Mouse (Mus musculus): Measurements from ENCODE around the gene Actr5. TPM values are rescaled to one million over a fixed set of nuclear protein-coding genes. Genes with fewer than 3 reads are reported as not detected.

Actr5 gene
- polyA plus RNA-seq, 1 experiment from 2014 or later: 14.1 TPM

GRCm38 (mm10) chr2:158616790-158617189, 7.9 kb upstream of the Actr5 start:
- Histone ChIP-seq H3K9me3 (replicated peaks) (no peaks in the 10 kb centered on the region), H3K27me3 (ENCODE audit: low read depth, poor library complexity, severe bottlenecking) (peaks cover 100% of the 10 kb centered on the region), H3K4me3 (0 out of 2 replicates have a peak overlapping the region, but pooled peaks have one; percentile 40), H3K4me1 (peaks cover 34% of the 10 kb centered on the region), H3K36me3 (no peaks in the 10 kb centered on the region), H3K27ac (replicated peaks) (no peak overlapping the region)
- DNase-seq (ENCODE audit: low spot score): no peak
- 10% methylated on average over 11 of the region's 11 CpGs for WGBS

GRCm38 (mm10) chr2:158625231-158625630, 543 bp downstream of the Actr5 start:
- H3K36me3 ChIP-seq: peaks cover 40% of the 10 kb centered on the region

GRCm38 (mm10) chr2:158625697-158626096, 1.0 kb downstream of the Actr5 start:
- Histone ChIP-seq H3K4me1 (peaks cover 17% of the 10 kb centered on the region), H3K9me3 (replicated peaks) (no peaks in the 10 kb centered on the region), H3K27me3 (ENCODE audit: low read depth, poor library complexity, severe bottlenecking) (peaks cover 22% of the 10 kb centered on the region), H3K4me3 (peak overlapping the region; percentile 91), H3K27ac (replicated peaks) (peak overlapping the region; percentile 94), H3K36me3 (peaks cover 44% of the 10 kb centered on the region)
- WGBS: 43% methylated on average over 8 of the region's 8 CpGs
- DNase-seq (ENCODE audit: low spot score): no peak

More at GRCm38 (mm10) chr2:158625231-158625630, 543 bp downstream of the Actr5 start:
- Histone ChIP-seq H3K4me1 (peaks cover 17% of the 10 kb centered on the region), H3K4me3 (peak overlapping the region; percentile 91), H3K9me3 (replicated peaks) (no peaks in the 10 kb centered on the region), H3K27me3 (ENCODE audit: low read depth, poor library complexity, severe bottlenecking) (peaks cover 27% of the 10 kb centered on the region), H3K27ac (replicated peaks) (peak overlapping the region; percentile 94)
- DNase-seq (ENCODE audit: low spot score): no peak
- WGBS: under 1% methylated on average over 44 of the region's 44 CpGs

- no peak for DNase-seq (ENCODE audit: low spot score)
- Histone ChIP-seq H3K27ac (replicated peaks) (no peak overlapping the region), H3K9me3 (replicated peaks) (no peaks in the 10 kb centered on the region), H3K36me3 (peaks cover 76% of the 10 kb centered on the region), H3K27me3 (ENCODE audit: low read depth, poor library complexity, severe bottlenecking) (no peaks in the 10 kb centered on the region), H3K4me3 (no peak overlapping the region), H3K4me1 (peaks cover 17% of the 10 kb centered on the region)
- 68% methylated on average over 3 of the region's 3 CpGs for WGBS
Observed at GRCm38 (mm10) chr2:158628858-158629257, 4.2 kb downstream of the Actr5 start.

GRCm38 (mm10) chr2:158629414-158629813, 4.7 kb downstream of the Actr5 start:
- Histone ChIP-seq H3K9me3 (replicated peaks) (no peaks in the 10 kb centered on the region), H3K27me3 (ENCODE audit: low read depth, poor library complexity, severe bottlenecking) (no peaks in the 10 kb centered on the region), H3K4me3 (no peak overlapping the region), H3K4me1 (peaks cover 17% of the 10 kb centered on the region), H3K36me3 (peaks cover 79% of the 10 kb centered on the region), H3K27ac (replicated peaks) (no peak overlapping the region)
- DNase-seq (ENCODE audit: low spot score): peak; percentile 36
- WGBS: 92% methylated on average over 1 of the region's 1 CpGs

- no peak overlapping the region for H3K27ac ChIP-seq (replicated peaks)
- H3K36me3 ChIP-seq: peaks cover 97% of the 10 kb centered on the region
- 88% methylated on average over 5 of the region's 5 CpGs for WGBS
Observed at GRCm38 (mm10) chr2:158631873-158632272, 7.2 kb downstream of the Actr5 start.

GRCm38 (mm10) chr2:158641869-158642268, 17.2 kb downstream of the Actr5 start:
- no peak overlapping the region for H3K27ac ChIP-seq (replicated peaks)
- no peaks in the 10 kb centered on the region for H3K4me1 ChIP-seq
- no peaks in the 10 kb centered on the region for H3K27me3 ChIP-seq (ENCODE audit: low read depth, poor library complexity, severe bottlenecking)
- H3K9me3 ChIP-seq (replicated peaks): no peaks in the 10 kb centered on the region
- 16% methylated on average over 2 of the region's 2 CpGs for WGBS
- DNase-seq (ENCODE audit: low spot score): peak; percentile 67
- peaks cover 44% of the 10 kb centered on the region for H3K36me3 ChIP-seq
- no peak overlapping the region for H3K4me3 ChIP-seq

More at GRCm38 (mm10) chr2:158631873-158632272, 7.2 kb downstream of the Actr5 start:
- Histone ChIP-seq H3K9me3 (replicated peaks) (no peaks in the 10 kb centered on the region), H3K4me3 (no peak overlapping the region), H3K4me1 (peaks cover under 1% of the 10 kb centered on the region; the same call in 1 of the 2 replicates), H3K27me3 (ENCODE audit: low read depth, poor library complexity, severe bottlenecking) (no peaks in the 10 kb centered on the region)
- no peak for DNase-seq (ENCODE audit: low spot score)

DNA sequence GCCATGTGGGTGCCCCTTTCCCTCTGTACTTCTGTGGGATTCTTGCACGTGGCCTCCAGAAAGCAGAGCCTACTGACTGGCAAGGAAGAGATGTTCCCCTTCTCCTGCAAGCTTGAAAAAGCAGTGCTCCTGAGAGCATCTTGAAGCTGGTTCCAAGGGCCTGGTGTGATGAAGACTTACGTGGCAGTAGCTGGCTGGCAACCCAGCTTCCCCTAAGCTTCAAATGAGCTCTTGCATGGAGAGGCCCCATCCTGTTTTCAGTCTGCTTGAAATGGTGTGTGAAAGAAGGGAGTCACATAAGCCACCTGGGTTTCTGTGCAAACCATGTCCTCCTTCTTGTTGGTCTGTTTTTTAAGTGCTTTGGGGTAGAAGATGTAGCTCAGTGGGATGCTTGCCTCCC, 17.9 kb downstream of the Actr5 start:
- no peak overlapping the region for H3K4me3 ChIP-seq
- H3K4me1 ChIP-seq: no peaks in the 10 kb centered on the region
- peaks cover 37% of the 10 kb centered on the region for H3K36me3 ChIP-seq
- H3K27me3 ChIP-seq (ENCODE audit: low read depth, poor library complexity, severe bottlenecking): no peaks in the 10 kb centered on the region
- H3K27ac ChIP-seq (replicated peaks): no peak overlapping the region
- no peaks in the 10 kb centered on the region for H3K9me3 ChIP-seq (replicated peaks)
- WGBS: 94% methylated on average over 2 of the region's 2 CpGs
- DNase-seq (ENCODE audit: low spot score): no peak

DNA sequence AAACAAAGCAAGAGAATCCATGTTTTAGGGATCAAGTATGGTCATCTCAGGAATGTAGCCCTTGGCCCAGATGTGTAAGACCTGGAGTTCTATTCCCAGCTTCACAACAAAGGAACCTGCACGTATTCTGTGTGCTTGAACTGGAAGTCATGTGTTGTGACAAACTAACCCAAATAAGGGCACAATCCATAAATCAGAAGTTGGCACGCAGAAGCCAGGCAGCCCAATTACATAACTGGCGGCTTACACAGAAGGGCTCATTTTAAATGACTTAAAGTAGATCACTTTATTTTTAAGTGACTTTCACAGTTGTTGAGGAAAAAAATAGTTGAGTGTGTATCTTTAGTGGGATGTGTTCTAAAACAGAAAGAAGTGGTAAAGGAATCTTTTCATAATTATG, 19.1 kb downstream of the Actr5 start:
- Histone ChIP-seq H3K36me3 (peaks cover 25% of the 10 kb centered on the region), H3K27me3 (ENCODE audit: low read depth, poor library complexity, severe bottlenecking) (no peaks in the 10 kb centered on the region), H3K9me3 (replicated peaks) (no peaks in the 10 kb centered on the region), H3K4me1 (no peaks in the 10 kb centered on the region), H3K4me3 (no peak overlapping the region), H3K27ac (replicated peaks) (no peak overlapping the region)
- WGBS: 93% methylated on average over 3 of the region's 3 CpGs
- DNase-seq (ENCODE audit: low spot score): no peak

DNA sequence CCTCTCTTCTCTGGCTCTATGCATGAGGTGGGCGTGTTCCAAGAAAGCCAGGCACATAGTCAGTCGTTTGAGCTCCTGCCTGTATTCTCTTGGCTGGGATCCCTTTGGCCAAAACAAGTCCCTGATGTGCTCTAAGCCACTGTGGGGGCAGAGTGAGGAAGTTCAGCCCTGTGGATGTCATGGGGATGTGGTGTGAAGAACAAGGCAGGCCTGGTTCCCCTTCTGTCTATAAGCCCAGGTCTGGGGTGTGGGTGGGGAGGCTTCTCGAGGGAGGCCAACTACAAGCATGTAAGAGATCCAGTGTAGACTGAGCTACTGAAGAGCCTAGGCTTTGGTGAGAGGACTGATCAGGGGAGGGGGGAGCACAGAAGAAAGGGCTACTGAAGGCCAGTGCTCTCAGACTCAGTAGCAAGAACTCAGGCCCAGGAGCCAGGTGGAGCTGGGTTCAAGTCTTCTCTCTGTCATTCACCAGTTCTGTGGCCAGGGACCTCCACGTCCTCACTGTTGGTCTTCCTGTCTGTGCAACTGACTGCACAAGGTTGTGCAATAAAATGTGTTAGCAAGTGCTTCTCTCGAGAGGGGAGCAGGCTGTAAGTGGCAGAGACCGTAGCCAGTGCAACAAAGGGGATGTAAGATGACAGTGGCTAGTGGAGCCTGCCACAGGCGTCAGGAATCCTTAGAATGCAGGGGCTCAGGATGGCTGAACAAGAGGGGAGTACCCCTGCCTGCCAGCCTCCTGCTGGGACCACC, 26.6 kb downstream of the Actr5 start:
- H3K36me3 ChIP-seq: no peaks in the 10 kb centered on the region
- no peak for DNase-seq (ENCODE audit: low spot score)
- no peak overlapping the region for H3K27ac ChIP-seq (replicated peaks)
- peaks cover 13% of the 10 kb centered on the region for H3K4me1 ChIP-seq
- H3K9me3 ChIP-seq (replicated peaks): no peaks in the 10 kb centered on the region
- H3K4me3 ChIP-seq: no peak overlapping the region
- no peaks in the 10 kb centered on the region for H3K27me3 ChIP-seq (ENCODE audit: low read depth, poor library complexity, severe bottlenecking)
- WGBS: 55% methylated on average over 7 of the region's 7 CpGs

- Histone ChIP-seq H3K4me3 (no peak overlapping the region), H3K9me3 (replicated peaks) (no peaks in the 10 kb centered on the region), H3K36me3 (no peaks in the 10 kb centered on the region), H3K4me1 (peaks cover 13% of the 10 kb centered on the region), H3K27me3 (ENCODE audit: low read depth, poor library complexity, severe bottlenecking) (no peaks in the 10 kb centered on the region), H3K27ac (replicated peaks) (no peak overlapping the region)
- 7% methylated on average over 4 of the region's 4 CpGs for WGBS
- peak; percentile 76 for DNase-seq (ENCODE audit: low spot score)
Observed at GRCm38 (mm10) chr2:158652985-158653384, 28.3 kb downstream of the Actr5 start.

DNA sequence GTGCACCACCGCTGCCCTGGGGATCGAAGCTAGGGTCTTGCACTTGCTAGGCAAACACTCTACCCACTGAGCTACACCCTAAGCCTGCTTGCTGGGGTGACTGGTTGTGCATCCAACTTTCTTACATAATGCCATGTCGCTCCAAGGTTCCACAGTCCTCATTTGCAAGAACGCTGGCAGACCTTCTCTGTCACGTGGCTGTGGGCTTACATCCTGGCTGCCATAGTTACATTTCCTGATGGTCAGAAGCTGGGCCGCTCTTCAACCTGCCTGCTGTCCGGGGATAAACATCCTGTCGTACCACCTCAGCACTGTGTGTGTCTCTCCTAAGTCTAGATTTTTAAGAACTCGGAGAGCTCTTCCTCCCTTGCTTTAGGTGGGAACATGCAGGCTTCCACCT, 30.0 kb downstream of the Actr5 start:
- Histone ChIP-seq H3K4me1 (peaks cover 18% of the 10 kb centered on the region), H3K27ac (replicated peaks) (no peak overlapping the region), H3K4me3 (no peak overlapping the region), H3K27me3 (ENCODE audit: low read depth, poor library complexity, severe bottlenecking) (no peaks in the 10 kb centered on the region), H3K9me3 (replicated peaks) (no peaks in the 10 kb centered on the region), H3K36me3 (no peaks in the 10 kb centered on the region)
- WGBS: 82% methylated on average over 9 of the region's 9 CpGs
- DNase-seq (ENCODE audit: low spot score): no peak

GRCm38 (mm10) chr2:158655806-158656205, 31.1 kb downstream of the Actr5 start:
- WGBS: 85% methylated on average over 4 of the region's 4 CpGs

More at GRCm38 (mm10) chr2:158655806-158656205, 31.1 kb downstream of the Actr5 start:
- no peaks in the 10 kb centered on the region for H3K27me3 ChIP-seq (ENCODE audit: low read depth, poor library complexity, severe bottlenecking)
- no peaks in the 10 kb centered on the region for H3K36me3 ChIP-seq
- no peak overlapping the region for H3K4me3 ChIP-seq
- H3K27ac ChIP-seq (replicated peaks): no peak overlapping the region
- H3K4me1 ChIP-seq: peaks cover 18% of the 10 kb centered on the region
- H3K9me3 ChIP-seq (replicated peaks): no peaks in the 10 kb centered on the region
- DNase-seq (ENCODE audit: low spot score): no peak

Measured in midbrain, embryonic 10.5 days (tissue).